Mouse (Mus musculus) CD4-positive, CD25-positive, alpha-beta regulatory T cell, adult 4 months (primary cell): ENCODE measurements at regions not wholly inside any gene's neighbourhood (a gene's known extent, or its start where the extent isn't known, plus 50 kb on each side); places are given as distances from the start of the nearest gene placed in this dataset.

ENCODE experiments used
- ATAC-seq: one replicate; pipeline ENCODE4 v1.8.0; 2017

- ATAC-seq: no peak
These were observed 201.0 kb downstream of the Sox9 start for GRCm38 (mm10) chr11:112982802-112983591.

GRCm38 (mm10) chr11:112986029-112986573, 204.1 kb downstream of the Sox9 start:
- no peak for ATAC-seq

- no peak for ATAC-seq
These were observed 205.8 kb downstream of the Sox9 start for GRCm38 (mm10) chr11:112987782-112988181.

GRCm38 (mm10) chr11:112988900-112989299, 206.9 kb downstream of the Sox9 start:
- no peak for ATAC-seq

GRCm38 (mm10) chr11:112989981-112990512, 208.0 kb downstream of the Sox9 start:
- no peak for ATAC-seq

- ATAC-seq: no peak
These were observed 208.7 kb downstream of the Sox9 start for GRCm38 (mm10) chr11:112990751-112991150.

- ATAC-seq: no peak
These were observed 209.8 kb downstream of the Sox9 start for GRCm38 (mm10) chr11:112991862-112992261.

GRCm38 (mm10) chr11:112998777-112999583, 217.0 kb downstream of the Sox9 start:
- ATAC-seq: no peak

GRCm38 (mm10) chr11:113001071-113001470, 219.0 kb downstream of the Sox9 start:
- ATAC-seq: no peak

- no peak for ATAC-seq
These were observed 223.9 kb downstream of the Sox9 start for GRCm38 (mm10) chr11:113005895-113006294.

- ATAC-seq: no peak
These were observed 226.5 kb downstream of the Sox9 start for GRCm38 (mm10) chr11:113008521-113008920.

GRCm38 (mm10) chr11:113009376-113009775, 227.4 kb downstream of the Sox9 start:
- ATAC-seq: no peak

- ATAC-seq: no peak
These were observed 228.9 kb downstream of the Sox9 start for GRCm38 (mm10) chr11:113010906-113011305.

- no peak for ATAC-seq
These were observed 232.4 kb downstream of the Sox9 start for GRCm38 (mm10) chr11:113014186-113015010.

- ATAC-seq: no peak
These were observed 233.8 kb downstream of the Sox9 start for GRCm38 (mm10) chr11:113015686-113016304.

- ATAC-seq: no peak
These were observed 235.0 kb downstream of the Sox9 start for GRCm38 (mm10) chr11:113016801-113017715.

- no peak for ATAC-seq
These were observed 239.5 kb downstream of the Sox9 start for GRCm38 (mm10) chr11:113021533-113021932.

- ATAC-seq: no peak
These were observed 245.0 kb downstream of the Sox9 start for GRCm38 (mm10) chr11:113026994-113027393.

GRCm38 (mm10) chr11:113028235-113028919, 246.4 kb downstream of the Sox9 start:
- no peak for ATAC-seq

- no peak for ATAC-seq
These were observed 249.4 kb downstream of the Sox9 start for GRCm38 (mm10) chr11:113031405-113031804.
